Mouse (Mus musculus) 3134 (cell line): ENCODE measurements around the gene Ptprg.

Source experiments
- DNase-seq: peaks from one replicate; pipeline ENCODE4 v3.0.0-alpha.2; 2011; ENCODE audit warnings: low spot score; ENCODE audit not compliant: insufficient read length; ENCODE audit errors: extremely low read depth

Ptprg gene

DNA sequence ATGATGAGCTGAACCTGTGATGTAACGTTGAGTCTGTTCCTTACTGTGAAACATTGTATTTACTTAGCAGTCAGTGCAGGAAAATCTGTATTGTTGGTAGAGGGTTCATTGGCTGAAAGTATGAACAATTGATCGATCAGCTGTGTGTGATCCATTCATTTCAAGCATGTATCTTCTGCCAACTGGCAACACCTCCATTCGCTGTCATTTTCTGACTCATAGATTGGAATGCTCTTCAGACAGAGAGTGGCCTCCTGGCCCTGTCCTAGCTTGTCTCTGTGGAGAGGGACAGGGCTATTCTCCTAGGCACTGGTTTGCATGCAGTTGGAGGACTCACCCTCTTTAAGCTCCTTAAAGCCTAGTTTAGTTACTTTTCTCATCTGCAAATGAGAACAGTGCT is 62.4 kb downstream of the Ptprg start:
- peak; percentile 31 for DNase-seq

DNA sequence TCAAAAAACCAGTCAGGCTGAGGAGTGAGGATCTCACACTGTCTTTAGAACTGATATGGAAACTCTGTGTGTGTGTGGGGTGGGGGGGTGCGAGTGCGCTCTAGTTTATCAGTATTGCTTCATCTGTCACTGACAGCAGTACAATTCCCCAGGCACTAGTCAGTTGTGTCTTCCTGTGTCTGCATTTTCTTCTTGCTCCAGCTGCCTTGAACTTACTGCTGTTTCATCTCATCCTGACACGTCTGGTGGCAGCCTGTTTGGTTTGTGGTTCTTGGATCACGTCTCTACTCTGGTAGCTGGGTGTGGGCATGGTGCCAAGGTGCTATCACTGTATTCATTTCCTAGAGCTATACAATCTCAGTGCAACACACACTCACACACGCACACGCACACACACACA is 64.0 kb downstream of the Ptprg start:
- DNase-seq = peak; percentile 42

DNA sequence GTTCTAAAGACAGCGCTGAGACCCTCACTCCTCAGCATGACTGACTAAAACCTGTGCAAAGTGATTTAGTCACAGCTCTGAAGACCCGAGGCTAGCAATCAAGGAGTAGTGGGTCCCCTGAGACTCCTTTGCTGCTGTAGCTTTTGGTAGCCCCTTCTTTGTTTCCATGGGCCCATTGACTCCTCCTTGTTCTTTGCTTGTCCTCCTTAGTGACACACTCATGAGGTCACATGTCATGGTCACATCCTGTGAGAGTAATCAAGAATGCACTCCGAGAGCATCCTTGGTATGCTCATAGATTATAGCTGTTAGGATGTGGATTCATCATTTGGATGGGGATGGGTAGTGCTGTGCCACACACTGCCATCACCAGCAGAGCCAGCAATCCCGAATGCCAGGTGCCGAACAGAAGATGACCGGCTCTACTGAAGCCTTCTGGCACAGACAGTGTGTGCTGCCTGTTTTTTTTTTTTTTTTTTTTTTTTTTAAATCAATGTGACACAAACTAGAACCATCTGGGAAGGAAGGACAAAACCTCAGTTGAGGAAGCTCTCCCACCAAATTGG is 64.9 kb downstream of the Ptprg start:
- DNase-seq = peak; percentile 26

DNA sequence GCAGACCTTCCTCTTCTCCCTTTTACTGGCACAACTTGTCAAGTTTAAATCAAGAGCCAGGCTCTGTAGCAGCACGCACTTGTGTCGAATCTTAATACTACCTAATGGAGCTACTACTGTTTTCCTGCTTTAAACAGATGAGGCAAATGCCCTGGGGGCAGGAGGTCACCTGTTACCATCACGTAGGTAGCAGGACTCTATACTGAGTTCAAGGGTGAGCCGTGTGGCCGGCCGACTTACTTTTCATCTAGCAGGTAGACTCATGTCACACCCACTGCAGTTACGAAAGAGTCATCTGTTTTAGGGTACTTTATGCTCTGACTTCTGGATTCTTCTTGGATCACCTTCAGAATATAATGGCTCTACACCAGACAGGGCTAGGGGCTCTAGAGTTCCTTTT is 66.3 kb downstream of the Ptprg start:
- no peak for DNase-seq

DNA sequence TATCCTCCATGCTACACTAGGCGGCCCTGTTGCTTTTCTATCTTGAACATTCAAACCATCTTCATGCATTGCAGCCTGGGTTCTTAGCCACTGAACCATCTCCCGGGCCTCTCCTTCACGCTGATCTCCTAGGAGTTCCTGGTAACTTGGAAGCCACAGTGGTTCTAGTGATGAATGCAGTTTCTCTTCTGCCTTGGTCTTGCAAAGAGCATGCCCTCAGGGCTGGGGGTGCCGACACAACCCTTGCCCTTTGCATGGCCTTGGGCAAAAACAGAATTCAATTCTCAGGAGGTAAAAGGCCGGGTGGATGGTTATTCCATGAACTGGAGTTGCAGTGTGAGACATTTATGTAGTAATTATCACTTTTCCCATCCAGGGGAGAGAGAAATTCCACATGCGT is 67.0 kb downstream of the Ptprg start:
- no peak for DNase-seq

DNA sequence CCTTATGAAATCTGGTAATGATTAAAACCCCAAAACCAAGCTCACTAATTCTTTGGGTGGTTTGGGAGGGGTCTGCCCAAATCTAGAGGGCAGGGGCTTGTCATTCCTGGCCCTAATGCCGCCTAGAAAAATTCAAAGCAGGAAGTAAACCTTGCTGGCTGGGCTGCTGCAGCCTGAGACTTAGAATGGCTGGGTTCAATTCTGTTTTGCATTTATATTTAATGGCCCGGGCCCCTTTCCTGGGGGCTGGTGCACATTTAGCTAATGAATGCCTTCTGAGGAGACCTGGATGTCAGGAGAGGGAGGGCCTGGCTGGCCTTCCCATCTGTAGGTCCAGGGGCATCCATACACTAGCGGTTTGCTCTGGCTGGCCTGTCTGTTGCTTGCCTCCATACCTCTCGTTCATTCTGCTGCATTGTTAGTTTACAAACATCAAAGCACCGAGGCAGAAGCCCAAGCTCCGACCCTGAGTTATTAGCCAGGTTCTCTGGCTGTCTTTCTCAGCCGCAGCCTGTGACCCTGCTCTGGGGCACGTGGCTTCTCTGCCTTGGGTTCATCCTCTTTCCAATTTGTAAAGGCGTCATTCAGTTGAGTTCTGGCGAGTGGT is 67.7 kb downstream of the Ptprg start:
- no peak for DNase-seq

DNA sequence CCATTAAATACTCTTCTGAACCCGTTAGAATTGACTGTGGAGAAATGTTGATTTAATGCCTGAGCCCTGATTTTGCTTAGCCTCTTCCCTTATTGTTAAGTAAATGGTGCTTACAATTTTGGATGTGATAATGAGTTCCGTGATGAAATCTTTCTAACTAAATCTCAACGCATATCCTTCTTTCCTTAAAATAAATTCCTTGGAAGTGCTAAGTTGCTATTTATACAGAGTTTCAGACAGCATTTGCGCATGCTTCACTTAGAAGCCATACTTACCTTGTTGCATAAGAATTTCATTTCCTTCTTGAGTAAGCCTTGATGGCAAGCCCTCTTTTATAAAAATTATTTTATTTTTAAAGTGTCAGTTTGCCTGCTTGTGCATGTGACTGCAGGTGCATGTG is 70.2 kb downstream of the Ptprg start:
- DNase-seq = no peak

DNA sequence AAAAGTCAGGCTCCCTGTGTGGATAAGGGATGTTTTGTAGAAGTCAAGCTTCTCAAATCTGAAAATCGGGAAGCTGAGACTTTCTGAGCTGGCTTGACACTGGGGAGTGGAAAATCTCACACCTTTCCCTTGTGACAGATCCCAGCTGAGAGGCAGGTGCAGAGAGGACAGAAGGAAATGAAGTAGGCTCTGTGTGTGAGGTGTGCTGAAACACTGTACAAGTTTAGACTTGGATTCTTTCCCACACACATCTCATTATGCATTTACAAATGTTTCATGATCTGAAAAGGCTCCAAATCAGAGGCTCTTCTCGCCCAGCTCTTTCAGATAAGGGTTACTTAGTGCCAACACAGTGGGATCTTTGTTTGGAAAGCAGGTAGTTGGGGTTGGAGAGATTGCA is 77.4 kb downstream of the Ptprg start:
- DNase-seq = no peak

DNA sequence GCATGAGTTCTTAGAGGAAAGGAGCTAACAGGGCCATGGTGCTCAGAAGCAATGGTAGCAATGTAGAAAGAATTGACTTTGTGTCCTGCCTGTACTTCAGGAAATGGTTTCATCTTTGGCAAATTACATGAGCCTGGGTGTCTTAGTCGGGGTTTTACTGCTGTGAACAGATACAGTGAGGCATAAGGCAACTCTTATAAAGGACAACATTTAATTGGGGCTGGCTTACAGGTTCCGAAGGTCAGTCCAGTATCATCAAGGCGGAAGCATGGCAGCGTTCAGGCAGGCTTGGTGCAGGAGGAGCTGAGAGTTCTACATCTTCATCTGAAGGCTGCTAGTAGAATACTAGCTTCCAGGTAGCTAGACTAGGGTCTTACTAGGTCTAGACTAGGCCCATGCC is 78.2 kb downstream of the Ptprg start:
- no peak for DNase-seq

DNA sequence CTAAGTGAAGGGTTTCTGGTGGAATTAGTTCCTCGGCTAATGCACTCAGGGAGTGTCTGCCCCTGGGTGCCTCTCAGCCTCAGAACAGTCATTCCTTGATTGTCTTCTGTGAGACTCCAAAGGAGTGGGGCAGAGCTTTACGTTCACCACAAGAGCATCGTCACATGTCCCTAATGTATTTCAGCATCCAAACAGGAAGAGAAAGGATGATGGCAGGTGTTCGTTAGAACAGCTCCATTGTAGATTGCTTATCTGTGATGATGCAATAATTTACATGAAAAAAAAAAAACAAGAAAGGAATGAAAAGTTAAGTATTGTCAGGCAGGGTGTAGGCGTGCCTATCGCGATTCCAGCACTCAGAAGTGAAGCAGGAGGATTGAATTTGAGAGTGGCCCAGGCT is 84.3 kb downstream of the Ptprg start:
- DNase-seq = no peak

DNA sequence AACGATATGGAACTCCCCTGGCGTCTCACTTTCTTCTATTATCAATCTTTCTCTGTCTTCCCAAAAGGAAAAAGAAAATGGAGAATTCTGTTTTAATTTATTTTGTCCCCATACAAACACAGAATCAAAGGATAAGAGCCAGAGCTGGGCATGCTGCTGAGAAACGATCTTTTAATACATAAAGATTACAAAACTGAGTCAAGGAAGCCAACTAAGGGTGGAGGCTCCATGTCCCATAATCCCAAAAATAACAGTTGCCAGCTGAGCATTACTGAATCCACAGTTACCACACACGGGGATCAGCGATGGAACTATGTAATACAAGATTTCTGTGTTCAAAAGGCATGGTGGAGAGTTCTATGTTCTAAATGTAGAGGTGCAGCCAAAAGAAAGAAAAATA is 86.0 kb downstream of the Ptprg start:
- no peak for DNase-seq

DNA sequence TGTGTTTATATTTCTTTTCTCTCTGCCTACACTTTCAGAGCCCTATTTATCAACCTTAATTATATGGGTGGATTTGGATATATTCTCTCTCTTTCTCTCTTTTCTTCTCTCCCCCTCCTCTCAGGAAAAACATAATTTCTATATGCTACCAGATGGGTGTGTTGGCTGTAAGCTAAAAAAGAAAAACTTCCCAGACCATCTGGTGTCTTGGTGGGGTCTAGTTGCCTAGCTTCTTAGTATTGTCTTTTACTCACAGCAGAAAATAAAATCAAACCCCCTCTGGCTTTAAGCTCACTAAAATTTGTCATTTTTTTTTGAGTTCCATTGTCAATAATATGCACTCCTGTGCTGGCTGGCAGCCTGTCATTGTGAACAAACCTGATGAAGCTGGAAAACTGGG is 87.0 kb downstream of the Ptprg start:
- DNase-seq = no peak

DNA sequence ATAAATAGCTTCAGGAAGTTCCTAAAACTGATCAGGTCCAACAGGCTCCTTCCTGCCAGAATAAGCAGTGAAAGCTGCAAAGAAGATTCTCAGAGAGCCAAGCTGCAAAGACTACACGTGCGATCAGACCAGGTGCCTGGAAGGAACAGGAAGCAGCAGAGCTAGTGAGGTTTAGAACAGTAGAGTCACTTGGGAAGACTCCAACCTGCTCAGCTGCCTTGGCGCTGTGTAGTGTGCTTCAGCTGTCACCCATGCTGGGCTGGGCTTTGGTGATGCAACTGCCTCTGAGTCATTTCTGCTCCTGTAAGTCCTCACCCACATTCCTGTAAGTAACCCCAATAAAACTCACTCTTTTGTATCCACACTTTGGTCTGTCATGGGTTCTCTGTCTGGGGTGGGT is 87.7 kb downstream of the Ptprg start:
- DNase-seq = peak; percentile 41

DNA sequence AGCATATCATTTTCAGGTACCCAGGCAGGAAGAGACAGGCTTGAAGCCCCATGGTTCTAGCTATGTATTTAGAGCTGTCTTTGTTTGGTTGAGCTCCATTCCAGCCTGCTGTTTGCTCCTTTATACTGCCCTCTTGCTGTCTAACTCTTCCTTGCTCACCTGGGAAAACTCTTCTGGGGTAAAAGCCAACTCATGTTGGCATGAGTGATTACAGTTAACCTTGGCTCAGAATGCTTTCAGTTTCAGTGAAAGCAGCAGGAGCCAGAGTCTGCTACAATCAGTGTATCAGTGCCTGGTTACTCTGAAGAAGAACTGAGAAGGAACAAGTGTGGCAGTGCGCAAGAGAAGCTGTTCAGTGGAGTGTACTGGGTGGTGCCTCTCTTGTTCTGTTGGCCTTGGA is 89.6 kb downstream of the Ptprg start:
- no peak for DNase-seq

DNA sequence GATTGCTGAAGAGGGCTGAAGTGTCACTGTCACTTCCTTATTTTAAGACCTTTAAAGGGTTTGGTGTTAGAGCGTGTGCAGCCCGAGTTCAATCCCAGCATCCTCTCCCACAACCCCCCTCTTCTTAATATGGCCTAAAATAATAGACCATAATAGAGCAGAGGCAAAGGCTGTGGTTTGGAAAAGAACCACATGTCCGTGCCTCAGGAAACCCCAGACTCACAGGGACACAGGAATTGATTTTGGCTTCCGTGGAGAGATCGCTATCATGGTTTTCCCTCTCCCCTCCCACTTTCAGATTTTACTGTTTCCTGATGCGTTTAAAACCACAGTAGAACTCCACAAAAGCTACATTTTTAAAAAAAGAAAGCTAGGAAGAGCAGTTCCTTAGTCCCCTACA is 104.0 kb downstream of the Ptprg start:
- DNase-seq = no peak

DNA sequence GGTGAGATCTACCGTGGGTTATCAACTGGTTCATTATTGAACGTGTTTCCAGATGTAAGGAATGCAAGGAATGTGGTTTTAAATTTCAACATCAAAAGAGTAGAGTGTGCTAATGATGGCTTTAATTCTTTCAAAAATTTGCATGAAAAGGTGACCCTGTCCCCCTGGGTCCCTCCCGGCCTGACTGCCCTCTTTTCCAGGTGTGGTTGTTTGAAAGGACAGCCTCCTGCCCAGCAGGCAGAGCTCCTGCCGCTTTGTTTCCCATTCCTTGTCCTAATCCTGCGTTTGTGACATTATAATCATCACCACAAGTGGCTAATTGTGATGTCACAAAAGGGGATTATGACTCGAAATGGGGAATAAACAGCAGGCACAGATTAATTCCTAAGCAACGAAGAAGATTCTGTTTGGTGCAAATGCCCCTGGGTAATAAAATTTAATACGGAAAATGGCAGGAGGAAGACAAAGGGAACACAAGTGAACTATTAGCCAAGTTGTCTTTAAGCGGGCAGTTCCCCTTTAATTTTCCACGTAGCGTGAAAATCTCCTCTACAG is 110.4 kb downstream of the Ptprg start:
- DNase-seq = no peak

DNA sequence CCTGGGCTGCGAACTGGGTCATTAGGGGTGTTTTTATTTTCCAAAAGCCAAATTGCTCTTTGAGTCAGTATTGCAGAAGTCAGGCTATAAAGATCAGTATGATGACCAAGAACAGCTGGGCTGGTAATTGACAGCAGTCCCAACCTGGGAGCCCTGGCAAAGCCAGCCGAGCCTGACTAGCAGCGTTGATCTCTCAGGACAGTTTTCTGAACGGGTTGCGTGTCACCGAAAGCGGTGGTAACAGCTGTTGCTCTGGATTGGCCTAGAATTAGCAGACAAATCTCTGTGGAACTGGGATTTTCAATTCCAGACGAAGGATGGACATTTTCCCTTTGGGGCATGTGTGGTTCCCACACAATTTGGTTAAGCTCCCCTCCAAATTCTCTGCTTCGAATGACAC is 111.0 kb downstream of the Ptprg start:
- no peak for DNase-seq

DNA sequence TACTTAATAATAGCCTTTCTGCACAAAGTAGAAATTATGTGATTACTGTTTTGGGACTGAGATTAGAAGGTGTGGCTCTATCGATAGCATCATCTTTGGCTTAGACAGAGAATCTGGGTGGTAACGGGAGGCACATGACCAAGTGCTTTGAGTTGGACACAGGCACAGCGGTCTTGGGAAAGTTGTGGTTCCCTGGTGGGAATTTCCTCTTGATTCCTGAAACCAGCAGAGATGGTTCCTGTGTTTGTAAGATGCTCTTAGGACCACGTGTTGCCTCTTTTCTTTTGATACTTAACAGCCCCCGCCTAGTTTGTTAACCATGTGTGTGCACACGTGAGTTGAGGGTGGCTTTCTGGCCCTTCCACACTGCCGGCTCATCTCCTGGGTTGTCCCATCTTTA is 111.7 kb downstream of the Ptprg start:
- DNase-seq = no peak

DNA sequence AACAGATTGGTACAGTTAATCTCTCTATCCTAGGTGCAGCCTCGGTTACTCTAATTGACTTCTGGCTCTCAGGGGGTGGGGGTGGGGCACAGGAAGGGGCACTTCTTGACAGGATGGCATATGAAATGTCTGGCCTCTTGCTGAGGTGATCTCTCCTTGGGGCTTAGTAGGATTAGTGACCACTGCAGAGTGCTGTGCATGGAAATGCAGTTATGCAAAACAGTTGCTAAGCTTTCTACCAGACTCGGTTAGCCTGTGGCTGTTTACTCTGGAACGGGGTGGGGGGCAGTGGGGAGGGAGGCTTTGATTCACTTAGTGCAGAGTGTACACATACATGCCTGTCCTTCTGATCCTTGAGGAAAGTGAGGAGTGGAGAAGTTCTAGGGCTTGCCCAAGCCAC is 114.4 kb downstream of the Ptprg start:
- no peak for DNase-seq

DNA sequence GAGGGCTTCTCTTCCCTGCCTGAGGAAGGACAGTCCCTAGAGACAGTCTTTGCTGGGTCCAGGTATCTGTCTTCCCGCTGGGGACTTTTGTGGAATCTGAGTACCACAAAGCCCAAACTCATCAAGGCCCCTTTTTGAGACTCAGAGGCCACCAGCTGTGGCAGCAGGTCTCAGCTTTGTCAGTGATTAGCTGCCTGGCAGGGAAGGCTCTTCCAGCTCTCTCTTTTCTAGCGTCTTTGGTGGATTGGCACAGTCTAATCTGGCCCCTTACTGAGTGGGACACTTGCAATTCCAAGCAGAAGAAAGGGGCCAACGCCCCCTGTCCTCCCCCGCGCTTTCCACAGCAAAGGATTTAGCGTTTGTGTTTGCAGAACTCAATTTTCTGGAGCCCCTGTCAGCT is 117.5 kb downstream of the Ptprg start:
- DNase-seq = no peak

DNA sequence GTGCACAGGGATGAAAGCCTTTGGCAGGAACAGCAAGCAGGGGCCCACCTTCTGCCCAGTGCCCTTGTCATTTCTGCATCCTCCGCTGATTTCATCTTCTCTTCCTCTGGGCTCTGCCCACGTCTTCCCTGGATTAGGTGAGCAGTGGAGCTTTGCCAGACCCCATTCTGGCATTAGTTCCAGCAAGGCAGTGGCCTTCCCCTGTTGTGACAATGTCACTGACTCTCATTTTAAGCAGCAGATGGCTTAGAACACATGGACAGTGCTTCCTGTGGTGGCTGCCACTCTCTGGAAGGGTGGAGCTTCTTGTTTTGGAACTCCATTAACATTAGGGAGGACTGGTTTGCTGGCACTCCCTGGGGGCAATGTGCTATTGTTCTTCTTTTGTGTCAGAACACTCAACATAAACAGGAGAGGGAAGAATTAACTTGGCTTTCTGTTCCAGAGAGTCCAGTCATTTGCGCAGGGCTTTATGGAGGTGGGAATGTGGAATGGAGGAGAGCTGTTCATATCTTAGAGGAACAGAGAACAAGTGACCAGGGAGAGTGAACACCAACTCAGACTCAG is 119.7 kb downstream of the Ptprg start:
- no peak for DNase-seq

DNA sequence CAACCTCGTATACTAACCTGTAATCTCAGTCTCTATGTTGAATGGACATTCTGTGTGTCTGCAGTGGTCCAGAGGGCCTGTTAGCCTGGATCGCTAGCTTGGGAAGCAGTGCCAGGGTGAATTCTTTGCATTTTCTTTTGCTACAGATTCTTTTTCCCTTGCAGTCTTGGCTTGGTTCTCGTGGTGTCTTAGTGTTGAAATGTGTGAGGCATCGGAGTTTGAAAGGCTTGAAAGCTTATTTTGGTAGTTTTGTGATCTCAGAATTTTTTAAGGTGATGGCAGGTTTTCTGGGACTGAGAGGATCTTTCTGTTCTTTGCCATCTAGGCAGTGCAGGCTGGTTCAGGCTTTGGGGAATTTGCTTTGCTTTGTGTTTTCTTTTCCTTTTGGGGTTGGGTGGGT is 124.9 kb downstream of the Ptprg start:
- no peak for DNase-seq

DNA sequence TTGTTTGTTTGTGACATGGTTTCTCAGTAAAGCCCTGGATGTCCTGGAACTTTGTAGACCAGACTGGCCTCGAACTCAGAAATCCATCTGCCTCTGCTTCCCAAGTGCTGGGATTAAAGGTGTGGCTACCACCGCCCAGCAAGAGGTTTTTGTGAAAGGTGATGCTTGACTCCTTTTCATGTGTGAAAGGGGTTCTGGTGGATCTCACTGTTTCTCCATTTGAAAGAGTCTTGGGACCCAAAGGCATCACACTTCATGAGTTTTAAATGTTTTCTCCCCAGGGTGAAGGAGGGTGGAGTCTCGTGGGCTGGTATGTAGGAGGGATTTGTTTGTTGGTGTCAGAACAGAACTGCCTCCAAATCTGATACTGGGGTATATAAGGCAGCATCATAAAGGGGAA is 126.4 kb downstream of the Ptprg start:
- DNase-seq = no peak
